Mouse (Mus musculus): ENCODE results near the gene Ehf. TPM values are rescaled to one million over a fixed set of nuclear protein-coding genes. Genes with fewer than 3 reads are reported as not detected.

Gene Ehf
- polyA plus RNA-seq, 1 experiment from 2014 or later = 1.3 TPM

DNA sequence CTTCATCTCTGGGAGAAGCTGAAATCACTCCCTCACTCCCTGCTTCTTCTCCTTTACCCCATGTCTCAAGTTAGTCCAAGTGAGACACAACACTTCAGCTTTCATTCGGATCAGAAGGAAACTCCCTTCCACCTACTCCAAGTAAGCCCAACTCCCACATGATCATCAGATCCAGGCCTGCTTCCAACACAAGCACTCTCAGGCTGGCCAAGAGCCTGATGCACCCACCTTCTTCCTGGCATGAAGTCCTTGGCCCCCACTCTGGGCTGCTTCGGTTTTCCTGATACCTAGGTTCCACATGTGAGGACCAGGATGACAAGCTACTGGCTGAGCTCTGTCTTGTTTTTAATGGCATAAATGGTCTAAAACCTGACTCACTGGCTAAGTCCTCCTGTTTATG lies 28.3 kb downstream of the Ehf start:
- WGBS = 65% methylated on average over 2 of the region's 2 CpGs

DNA sequence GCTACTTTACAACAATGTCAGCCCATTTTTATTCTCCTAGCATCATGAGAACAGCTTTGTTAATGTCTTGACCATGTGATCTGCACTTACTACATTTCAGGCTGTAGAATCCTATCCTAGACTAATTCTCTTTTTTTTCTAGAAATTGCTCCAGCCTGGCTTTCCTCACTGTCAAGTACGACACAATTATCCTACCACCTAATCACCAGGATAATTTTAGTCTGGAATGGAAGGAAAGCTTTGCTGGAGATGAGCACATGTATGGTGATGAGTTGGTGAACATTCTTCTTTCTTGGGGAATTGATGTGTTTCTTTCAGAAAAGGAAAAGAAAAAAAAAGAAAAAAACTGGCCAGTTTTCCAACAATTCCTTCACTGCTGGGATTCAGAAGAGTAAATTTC lies 28.8 kb downstream of the Ehf start:
- no peak overlapping the region for H3K9ac ChIP-seq (ENCODE audit: low read length)
- WGBS = 52% methylated on average over 1 of the region's 1 CpGs
- no peak overlapping the region for H3K27ac ChIP-seq (ENCODE audit: low read length)
- H3K36me3 ChIP-seq (ENCODE audit: control insufficient read depth, insufficient read depth) = no peaks in the 10 kb centered on the region
- H3K4me1 ChIP-seq (ENCODE audit: control insufficient read depth, insufficient read depth, low read length) = no peaks in the 10 kb centered on the region
- no peaks in the 10 kb centered on the region for H3K9me3 ChIP-seq (replicated peaks; ENCODE audit: control insufficient read depth, low read length)
- no peaks in the 10 kb centered on the region for H3K27me3 ChIP-seq (ENCODE audit: control insufficient read depth, insufficient read depth, low read length)
- no peak overlapping the region for H3K4me3 ChIP-seq (ENCODE audit: low read length)
- H3K4me2 ChIP-seq (ENCODE audit: low read depth, low read length) = no peak overlapping the region
- ATAC-seq (replicated peaks; ENCODE audit: extremely low read depth, insufficient read depth, low FRiP score) = no peak

More for the DNA sequence above, 28.3 kb downstream of the Ehf start:
- Histone ChIP-seq H3K36me3 (ENCODE audit: control insufficient read depth, insufficient read depth) (no peaks in the 10 kb centered on the region), H3K9ac (ENCODE audit: low read length) (no peak overlapping the region), H3K9me3 (replicated peaks; ENCODE audit: control insufficient read depth, low read length) (no peaks in the 10 kb centered on the region), H3K27me3 (ENCODE audit: control insufficient read depth, insufficient read depth, low read length) (no peaks in the 10 kb centered on the region), H3K4me3 (ENCODE audit: low read length) (no peak overlapping the region), H3K27ac (ENCODE audit: low read length) (no peak overlapping the region), H3K4me2 (ENCODE audit: low read depth, low read length) (no peak overlapping the region), H3K4me1 (ENCODE audit: control insufficient read depth, insufficient read depth, low read length) (no peaks in the 10 kb centered on the region)
- ATAC-seq (replicated peaks; ENCODE audit: extremely low read depth, insufficient read depth, low FRiP score) = no peak

DNA sequence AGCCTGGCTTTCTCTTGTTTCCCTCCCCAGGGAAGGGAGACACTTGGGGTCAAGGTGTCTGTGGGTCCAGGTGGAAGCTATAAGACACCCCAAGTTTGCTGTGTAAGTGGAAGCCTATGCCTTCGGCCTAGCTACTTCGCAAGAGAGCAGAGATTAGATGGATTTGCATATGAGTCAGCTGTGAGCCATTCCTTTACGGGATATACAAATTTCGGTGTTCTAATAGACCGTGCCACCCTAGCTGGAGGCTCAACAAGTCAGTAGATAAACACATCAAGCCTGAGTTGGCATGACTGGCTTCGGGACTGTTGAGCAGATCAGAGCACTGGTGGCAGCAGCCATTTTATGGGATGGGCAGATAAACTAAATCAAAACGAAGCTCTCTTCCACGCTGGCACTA lies 31.6 kb downstream of the Ehf start:
- no peak overlapping the region for H3K4me2 ChIP-seq (ENCODE audit: low read depth, low read length)
- no peaks in the 10 kb centered on the region for H3K4me1 ChIP-seq (ENCODE audit: control insufficient read depth, insufficient read depth, low read length)
- H3K9ac ChIP-seq (ENCODE audit: low read length) = no peak overlapping the region
- H3K36me3 ChIP-seq (ENCODE audit: control insufficient read depth, insufficient read depth) = no peaks in the 10 kb centered on the region
- no peaks in the 10 kb centered on the region for H3K27me3 ChIP-seq (ENCODE audit: control insufficient read depth, insufficient read depth, low read length)
- no peak for ATAC-seq (replicated peaks; ENCODE audit: extremely low read depth, insufficient read depth, low FRiP score)
- no peak overlapping the region for H3K4me3 ChIP-seq (ENCODE audit: low read length)
- WGBS = 88% methylated on average over 8 of the region's 8 CpGs
- H3K9me3 ChIP-seq (replicated peaks; ENCODE audit: control insufficient read depth, low read length) = no peaks in the 10 kb centered on the region
- H3K27ac ChIP-seq (ENCODE audit: low read length) = no peak overlapping the region

DNA sequence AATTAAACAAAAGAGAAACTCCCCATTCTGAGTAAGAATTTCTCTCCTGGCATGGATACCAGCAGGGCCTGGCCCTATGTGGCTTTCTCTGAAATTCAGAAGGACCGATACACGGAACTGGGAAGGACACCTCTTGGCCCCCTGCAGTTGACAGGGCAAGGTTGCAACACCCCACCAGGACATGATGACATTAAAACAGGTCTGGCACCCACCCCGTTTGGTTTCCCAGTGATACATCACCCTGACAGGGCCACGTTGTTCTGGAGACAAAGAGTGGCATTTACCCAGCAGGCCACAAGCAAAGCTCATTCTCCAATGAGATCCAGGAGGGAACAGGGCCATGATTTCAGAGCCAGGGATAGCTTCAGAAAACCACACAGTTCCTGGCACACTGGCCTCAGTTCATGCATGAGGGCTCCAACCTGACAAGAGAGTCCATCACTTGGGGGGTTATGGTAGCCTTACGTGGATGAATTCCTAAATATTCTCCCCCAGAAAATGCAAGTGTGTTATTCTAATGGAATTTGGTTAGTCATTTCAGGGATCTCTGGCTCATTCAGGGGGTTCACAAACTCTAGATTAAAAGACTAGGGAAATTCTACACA lies 32.4 kb downstream of the Ehf start:
- Histone ChIP-seq H3K36me3 (ENCODE audit: control insufficient read depth, insufficient read depth) (no peaks in the 10 kb centered on the region), H3K9me3 (replicated peaks; ENCODE audit: control insufficient read depth, low read length) (no peaks in the 10 kb centered on the region), H3K27me3 (ENCODE audit: control insufficient read depth, insufficient read depth, low read length) (no peaks in the 10 kb centered on the region), H3K9ac (ENCODE audit: low read length) (no peak overlapping the region), H3K4me1 (ENCODE audit: control insufficient read depth, insufficient read depth, low read length) (no peaks in the 10 kb centered on the region), H3K27ac (ENCODE audit: low read length) (no peak overlapping the region), H3K4me2 (ENCODE audit: low read depth, low read length) (no peak overlapping the region), H3K4me3 (ENCODE audit: low read length) (no peak overlapping the region)
- ATAC-seq (replicated peaks; ENCODE audit: extremely low read depth, insufficient read depth, low FRiP score) = no peak
- 78% methylated on average over 5 of the region's 5 CpGs for WGBS

DNA sequence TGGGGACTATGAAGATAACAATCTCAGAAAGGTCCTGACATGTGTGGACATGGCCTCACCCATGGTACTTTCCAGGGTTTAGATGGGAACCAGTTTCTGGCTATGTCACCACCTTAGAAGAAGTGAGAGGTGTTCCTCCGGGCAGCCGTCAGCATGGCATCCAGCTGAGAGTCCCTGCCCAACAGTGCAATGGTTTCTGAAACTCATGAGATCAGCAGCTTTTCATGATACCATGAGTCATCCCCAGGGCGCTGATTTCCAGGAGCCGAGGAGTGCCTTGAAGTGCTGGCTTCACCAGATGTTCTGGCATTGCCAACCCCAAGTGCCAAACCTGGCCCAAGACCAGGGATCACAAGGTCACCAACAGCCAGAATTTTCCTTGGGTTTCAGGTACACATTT lies 64.0 kb downstream of the Ehf start:
- WGBS = 72% methylated on average over 4 of the region's 4 CpGs
- no peak overlapping the region for H3K4me3 ChIP-seq (ENCODE audit: low read length)
- no peak overlapping the region for H3K27ac ChIP-seq (ENCODE audit: low read length)
- H3K9me3 ChIP-seq (replicated peaks; ENCODE audit: control insufficient read depth, low read length) = no peaks in the 10 kb centered on the region
- no peaks in the 10 kb centered on the region for H3K4me1 ChIP-seq (ENCODE audit: control insufficient read depth, insufficient read depth, low read length)
- H3K36me3 ChIP-seq (ENCODE audit: control insufficient read depth, insufficient read depth) = no peaks in the 10 kb centered on the region
- ATAC-seq (replicated peaks; ENCODE audit: extremely low read depth, insufficient read depth, low FRiP score) = no peak; the same call in 1 of the 2 replicates
- H3K4me2 ChIP-seq (ENCODE audit: low read depth, low read length) = no peak overlapping the region
- H3K9ac ChIP-seq (ENCODE audit: low read length) = no peak overlapping the region
- H3K27me3 ChIP-seq (ENCODE audit: control insufficient read depth, insufficient read depth, low read length) = no peaks in the 10 kb centered on the region

DNA sequence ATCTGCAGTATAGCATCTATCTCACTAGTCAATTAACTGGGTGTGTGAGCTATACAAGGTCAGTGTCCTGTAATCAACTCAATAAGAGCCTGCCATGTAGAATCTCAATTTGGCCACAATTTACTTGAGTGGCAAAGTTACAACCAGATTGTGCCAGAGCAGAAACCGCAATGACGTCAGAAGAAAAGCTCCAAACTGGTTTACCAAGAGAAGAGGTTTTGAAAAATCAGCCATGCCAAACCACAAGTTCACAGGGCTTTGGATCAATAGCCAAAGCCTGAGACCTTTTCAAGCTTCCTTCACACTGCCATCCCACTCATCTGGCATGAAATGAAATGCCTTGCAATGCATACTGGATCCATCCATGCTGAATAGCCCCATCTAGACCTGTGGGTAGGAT lies 76.3 kb downstream of the Ehf start:
- H3K4me1 ChIP-seq (ENCODE audit: control insufficient read depth, insufficient read depth, low read length) = no peaks in the 10 kb centered on the region
- no peak overlapping the region for H3K4me2 ChIP-seq (ENCODE audit: low read depth, low read length)
- H3K9ac ChIP-seq (ENCODE audit: low read length) = no peak overlapping the region
- H3K36me3 ChIP-seq (ENCODE audit: control insufficient read depth, insufficient read depth) = no peaks in the 10 kb centered on the region
- H3K27ac ChIP-seq (ENCODE audit: low read length) = no peak overlapping the region
- no peaks in the 10 kb centered on the region for H3K27me3 ChIP-seq (ENCODE audit: control insufficient read depth, insufficient read depth, low read length)
- ATAC-seq (replicated peaks; ENCODE audit: extremely low read depth, insufficient read depth, low FRiP score) = no peak
- 87% methylated on average over 2 of the region's 2 CpGs for WGBS
- no peak overlapping the region for H3K4me3 ChIP-seq (ENCODE audit: low read length)
- no peaks in the 10 kb centered on the region for H3K9me3 ChIP-seq (replicated peaks; ENCODE audit: control insufficient read depth, low read length)

DNA sequence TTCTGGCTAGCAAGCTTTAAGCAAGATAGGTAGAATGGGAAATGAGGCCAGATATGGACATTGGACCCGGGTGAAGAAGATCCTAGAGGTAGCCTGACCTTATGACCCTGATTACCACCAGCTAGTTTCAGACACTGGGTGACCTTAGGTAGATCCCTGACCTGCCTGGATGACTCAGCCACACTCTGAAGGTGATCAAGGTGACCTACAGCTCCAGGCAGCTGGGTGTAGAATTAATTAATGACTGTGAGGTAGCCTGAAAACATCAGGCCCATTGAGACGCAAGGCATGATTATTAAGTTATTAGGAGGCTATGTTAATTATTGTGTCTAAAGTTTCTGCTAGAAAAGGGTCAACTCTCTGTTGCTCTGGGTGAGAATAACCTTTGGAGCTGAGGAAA lies 82.2 kb downstream of the Ehf start:
- no peak overlapping the region for H3K4me3 ChIP-seq (ENCODE audit: low read length)
- H3K9ac ChIP-seq (ENCODE audit: low read length) = no peak overlapping the region
- no peaks in the 10 kb centered on the region for H3K9me3 ChIP-seq (replicated peaks; ENCODE audit: control insufficient read depth, low read length)
- no peaks in the 10 kb centered on the region; the same call in 1 of the 2 replicates for H3K27me3 ChIP-seq (ENCODE audit: control insufficient read depth, insufficient read depth, low read length)
- H3K4me2 ChIP-seq (ENCODE audit: low read depth, low read length) = no peak overlapping the region
- 89% methylated on average over 2 of the region's 2 CpGs for WGBS
- H3K36me3 ChIP-seq (ENCODE audit: control insufficient read depth, insufficient read depth) = no peaks in the 10 kb centered on the region
- H3K4me1 ChIP-seq (ENCODE audit: control insufficient read depth, insufficient read depth, low read length) = no peaks in the 10 kb centered on the region
- H3K27ac ChIP-seq (ENCODE audit: low read length) = no peak overlapping the region
- ATAC-seq (replicated peaks; ENCODE audit: extremely low read depth, insufficient read depth, low FRiP score) = no peak

DNA sequence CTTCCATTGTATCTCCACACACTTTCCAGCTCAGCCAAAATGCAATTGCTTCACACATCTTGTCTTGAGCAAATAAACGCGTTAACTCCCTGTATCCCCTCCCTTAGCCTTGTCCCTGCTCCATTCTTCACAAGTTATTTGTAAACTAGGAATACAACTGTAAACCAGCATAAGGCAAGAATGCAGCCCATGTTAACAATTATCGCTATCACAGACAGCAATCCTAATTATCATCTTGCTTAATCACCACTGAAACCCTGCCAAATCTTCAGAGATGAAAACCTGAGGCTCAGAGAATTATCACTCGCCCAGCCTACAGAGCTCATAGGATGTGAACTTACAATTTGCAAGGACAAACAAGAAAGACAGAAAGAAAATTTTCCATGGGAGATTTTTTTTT lies 84.8 kb downstream of the Ehf start:
- WGBS = 81% methylated on average over 4 of the region's 4 CpGs
- Histone ChIP-seq H3K4me1 (ENCODE audit: control insufficient read depth, insufficient read depth, low read length) (no peaks in the 10 kb centered on the region), H3K9ac (ENCODE audit: low read length) (no peak overlapping the region), H3K36me3 (ENCODE audit: control insufficient read depth, insufficient read depth) (no peaks in the 10 kb centered on the region), H3K4me3 (ENCODE audit: low read length) (no peak overlapping the region), H3K27me3 (ENCODE audit: control insufficient read depth, insufficient read depth, low read length) (no peaks in the 10 kb centered on the region; the same call in 1 of the 2 replicates), H3K27ac (ENCODE audit: low read length) (no peak overlapping the region), H3K9me3 (replicated peaks; ENCODE audit: control insufficient read depth, low read length) (no peaks in the 10 kb centered on the region), H3K4me2 (ENCODE audit: low read depth, low read length) (no peak overlapping the region)
- ATAC-seq (replicated peaks; ENCODE audit: extremely low read depth, insufficient read depth, low FRiP score) = no peak

DNA sequence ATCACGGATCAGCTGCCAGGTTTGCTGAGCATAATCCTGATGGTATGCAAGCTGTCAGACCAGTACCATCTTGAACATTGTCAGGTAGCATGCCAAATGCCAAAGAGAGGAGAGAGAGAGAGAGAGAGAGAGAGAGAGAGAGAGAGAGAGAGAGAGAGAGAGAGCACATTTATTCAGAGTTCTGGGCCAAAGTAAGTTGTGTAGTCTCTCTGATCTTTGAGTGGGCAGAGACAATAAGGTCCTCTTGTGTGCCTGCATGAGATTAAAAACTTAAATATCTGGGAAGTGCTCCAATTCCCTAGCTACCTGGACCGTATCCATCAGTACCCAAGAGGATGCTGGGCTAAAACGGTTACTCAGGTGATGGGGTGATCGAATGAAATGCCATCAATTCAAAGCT lies 87.3 kb downstream of the Ehf start:
- H3K27ac ChIP-seq (ENCODE audit: low read length) = no peak overlapping the region
- H3K27me3 ChIP-seq (ENCODE audit: control insufficient read depth, insufficient read depth, low read length) = no peaks in the 10 kb centered on the region; the same call in 1 of the 2 replicates
- no peak overlapping the region for H3K9ac ChIP-seq (ENCODE audit: low read length)
- no peak overlapping the region for H3K4me2 ChIP-seq (ENCODE audit: low read depth, low read length)
- H3K4me3 ChIP-seq (ENCODE audit: low read length) = no peak overlapping the region
- no peaks in the 10 kb centered on the region for H3K4me1 ChIP-seq (ENCODE audit: control insufficient read depth, insufficient read depth, low read length)
- whole genome bisulfite sequencing = 90% methylated on average over 4 of the region's 4 CpGs
- no peaks in the 10 kb centered on the region for H3K9me3 ChIP-seq (replicated peaks; ENCODE audit: control insufficient read depth, low read length)
- no peak for ATAC-seq (replicated peaks; ENCODE audit: extremely low read depth, insufficient read depth, low FRiP score)
- no peaks in the 10 kb centered on the region for H3K36me3 ChIP-seq (ENCODE audit: control insufficient read depth, insufficient read depth)

All from heart, embryonic 16.5 days (tissue).